Mouse (Mus musculus): Measurements from ENCODE around the gene Cir1.
A peak's percentile ranks its signal among the peaks of the same experiment; 100 is the strongest.

Gene Cir1

DNA sequence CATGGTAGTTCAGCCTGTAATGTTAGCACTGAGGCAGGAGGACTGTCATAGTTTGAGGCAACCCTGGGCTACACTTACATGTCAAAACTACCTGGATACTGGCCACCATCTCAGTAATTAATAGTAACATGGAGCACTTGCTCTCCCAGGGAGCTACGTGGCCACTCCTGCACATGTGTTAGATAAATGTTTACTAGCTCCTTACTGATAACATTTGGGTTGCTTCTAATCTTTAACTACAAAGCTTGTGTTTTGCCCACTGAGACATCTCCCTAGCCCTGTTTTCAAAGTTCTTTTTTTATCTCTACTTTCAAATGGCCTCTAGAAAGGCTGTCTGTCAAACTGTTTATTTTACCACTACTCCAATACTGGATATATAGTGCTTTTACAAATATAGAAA lies 10.5 kb downstream of the Cir1 start:
- no peak for DNase-seq (ENCODE audit: low spot score)

DNA sequence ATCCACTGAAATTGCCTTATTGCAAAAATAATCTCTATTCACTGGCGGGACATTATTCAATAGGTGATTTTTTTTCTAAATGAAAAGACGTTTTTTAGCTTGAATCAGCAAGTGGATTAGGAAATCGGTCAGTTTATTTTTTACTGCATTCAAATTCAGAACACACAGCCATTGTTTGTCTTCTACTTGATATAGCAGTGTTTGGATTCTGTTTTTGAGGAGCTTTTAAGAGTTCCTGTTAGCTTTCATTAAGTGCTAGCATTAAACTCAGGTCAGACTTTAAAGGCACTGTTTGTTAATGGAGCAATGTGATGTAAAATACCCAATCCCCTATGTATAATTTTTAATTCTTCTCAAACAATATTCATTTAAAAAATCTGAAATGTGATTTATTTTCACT lies 13.7 kb downstream of the Cir1 start:
- no peak for DNase-seq (ENCODE audit: low spot score)

DNA sequence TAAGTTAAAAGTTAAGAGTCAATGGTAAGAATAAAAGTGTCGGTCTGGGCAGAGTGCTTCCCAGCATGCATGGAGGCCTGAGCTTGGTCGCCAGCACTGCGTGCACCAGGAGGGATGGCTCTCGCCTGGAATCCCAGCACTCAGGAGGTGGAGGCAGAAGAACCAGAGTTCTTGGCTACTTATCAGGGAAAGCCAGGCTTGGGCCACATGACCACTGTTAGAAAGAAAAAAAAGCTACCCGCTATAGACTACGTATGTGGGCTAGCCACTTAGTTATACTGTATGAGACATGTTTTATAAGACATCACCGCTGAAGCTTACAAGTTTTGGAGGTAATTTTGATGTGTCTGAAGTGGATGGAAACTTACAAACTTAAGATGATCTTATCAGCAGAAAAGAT lies 14.3 kb downstream of the Cir1 start:
- no peak for DNase-seq (ENCODE audit: low spot score)

DNA sequence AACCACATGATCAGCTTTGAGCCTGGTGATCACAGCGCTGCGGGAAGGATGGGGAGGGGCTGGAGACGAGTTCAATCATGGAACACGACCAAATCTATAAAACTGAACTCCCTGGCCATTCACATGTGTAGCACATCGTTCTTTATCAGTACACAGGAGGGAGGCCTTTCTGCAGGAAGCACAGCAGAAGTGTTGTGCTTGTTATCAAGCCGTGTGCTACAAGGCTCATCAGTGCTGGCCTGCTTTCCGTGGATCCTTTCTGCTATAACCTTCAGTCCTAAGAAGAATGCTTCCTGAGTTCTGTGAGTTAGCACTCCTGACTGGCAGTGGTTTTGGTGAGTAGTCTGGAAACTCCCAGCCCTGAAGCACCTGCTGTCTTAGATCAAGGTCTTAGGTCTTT lies 17.5 kb downstream of the Cir1 start:
- no peak for DNase-seq (ENCODE audit: low spot score)

DNA sequence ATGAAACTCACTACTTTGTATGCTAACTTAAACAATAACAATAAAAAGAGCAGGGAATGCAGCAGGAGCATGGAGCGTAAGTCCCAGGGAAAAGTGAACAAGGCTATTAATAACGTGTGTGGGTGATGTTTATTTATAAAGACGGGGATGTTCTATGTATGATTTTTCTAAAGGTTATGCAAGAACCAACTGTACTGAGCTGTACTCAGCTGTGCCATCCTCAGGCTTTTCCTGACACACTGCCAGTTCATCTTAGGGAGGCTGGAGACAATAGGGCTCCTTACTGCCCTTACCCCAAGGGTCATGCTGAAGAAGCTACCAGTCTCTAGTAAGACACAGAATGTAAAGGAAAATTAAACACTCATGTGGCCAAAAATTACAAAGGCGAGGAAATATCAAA lies 21.4 kb downstream of the Cir1 start:
- no peak for DNase-seq (ENCODE audit: low spot score)

DNA sequence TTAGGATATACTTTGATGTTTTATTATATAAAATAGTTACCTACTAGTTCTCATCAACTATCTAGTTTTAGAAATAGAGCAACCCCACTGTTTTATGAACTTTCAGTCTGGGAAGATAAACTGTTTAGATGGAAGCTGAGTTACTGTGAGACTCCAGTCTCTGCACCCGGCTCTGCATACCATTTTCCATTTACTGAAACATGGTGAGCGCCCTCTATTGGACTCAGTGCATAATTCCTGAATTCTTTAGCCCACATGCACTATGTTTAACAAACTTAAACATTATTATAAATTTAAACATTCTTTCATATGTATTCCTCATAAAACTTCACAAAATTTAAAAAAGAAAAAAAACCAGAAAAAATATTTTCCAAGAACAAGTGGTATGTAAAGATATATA lies 26.9 kb downstream of the Cir1 start:
- DNase-seq (ENCODE audit: low spot score): no peak

DNA sequence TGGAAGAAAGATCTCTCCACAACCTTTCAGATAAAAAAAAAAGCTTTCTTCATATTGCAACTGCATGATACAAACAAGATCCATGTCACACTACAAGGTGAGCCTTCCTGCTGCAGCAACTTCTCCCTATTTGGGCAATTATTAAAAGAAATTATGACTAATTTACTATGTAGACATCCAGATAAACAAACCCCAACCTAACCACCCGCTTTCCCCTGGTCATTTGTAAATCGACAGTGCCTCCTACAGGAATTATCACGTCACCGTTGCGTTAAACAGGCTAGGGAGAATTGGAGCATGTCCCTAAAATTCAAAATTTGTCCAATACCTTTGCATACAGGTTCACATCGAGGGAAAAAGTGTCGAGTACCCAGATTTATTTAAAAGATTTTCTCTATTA lies 30.8 kb downstream of the Cir1 start:
- DNase-seq (ENCODE audit: low spot score): no peak

DNA sequence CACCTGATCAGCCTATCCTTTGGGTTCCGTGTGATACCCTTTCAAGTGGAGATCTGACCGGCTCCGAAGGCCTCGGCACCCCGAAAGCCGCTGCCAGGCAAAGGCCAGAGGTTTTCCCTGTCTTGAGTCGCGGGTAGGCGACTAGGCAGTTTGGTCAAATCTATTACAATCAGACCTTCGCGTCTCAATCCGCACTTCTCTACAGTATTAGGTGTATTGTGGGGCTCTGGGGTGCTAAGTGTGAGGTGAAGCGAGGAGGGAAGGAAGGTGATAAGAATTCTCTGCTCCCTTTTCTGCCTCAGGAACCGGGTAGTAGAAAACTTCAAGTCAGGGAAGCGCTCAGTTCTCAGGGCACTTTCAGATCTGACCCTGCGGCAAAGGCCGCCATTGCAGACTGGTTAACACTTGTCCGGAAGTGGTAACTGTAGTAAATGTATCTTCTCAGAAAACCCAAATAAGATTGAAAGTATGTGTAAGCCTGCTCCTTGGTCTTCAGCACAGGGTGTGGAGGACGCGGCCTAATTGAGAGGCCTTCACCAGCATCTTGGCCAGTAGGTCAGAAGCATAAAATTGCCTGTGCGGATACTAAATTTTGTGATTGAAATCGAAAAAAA lies 31.3 kb downstream of the Cir1 start:
- no peak for DNase-seq (ENCODE audit: low spot score)

DNA sequence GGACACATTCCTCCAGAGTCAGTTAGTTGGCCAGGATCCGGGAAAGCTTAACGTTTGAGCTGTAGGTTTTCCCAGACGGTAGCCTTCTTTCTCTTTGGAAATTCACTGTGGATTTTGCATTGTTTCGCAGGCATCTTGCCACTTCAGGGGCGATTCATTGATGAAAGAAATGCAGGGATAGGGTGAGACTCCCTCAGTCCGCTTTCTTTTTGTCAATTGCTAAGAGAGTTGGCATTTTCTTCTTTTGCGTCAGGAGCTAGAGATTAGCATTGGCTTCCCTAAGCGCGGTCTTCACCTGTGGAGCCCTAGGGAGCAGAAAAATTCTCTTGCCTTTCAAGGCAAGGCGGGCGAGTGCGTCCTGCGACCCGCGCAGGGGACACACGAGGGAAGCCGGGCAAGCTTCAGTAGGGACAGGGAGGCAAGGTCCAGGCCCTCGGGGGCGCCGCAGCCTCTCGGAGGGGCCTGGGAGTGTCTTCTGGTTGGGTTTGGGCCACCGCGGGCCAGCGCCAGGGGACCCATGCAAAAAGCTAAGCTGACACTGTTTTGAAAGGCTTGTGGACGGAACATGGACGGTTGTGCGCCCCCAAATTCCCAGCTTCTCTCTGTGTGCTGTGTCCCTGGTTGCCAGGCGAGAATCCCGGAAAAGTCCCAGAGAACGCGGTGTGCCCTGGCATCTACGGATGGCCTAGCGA lies 32.0 kb downstream of the Cir1 start:
- DNase-seq (ENCODE audit: low spot score): no peak

DNA sequence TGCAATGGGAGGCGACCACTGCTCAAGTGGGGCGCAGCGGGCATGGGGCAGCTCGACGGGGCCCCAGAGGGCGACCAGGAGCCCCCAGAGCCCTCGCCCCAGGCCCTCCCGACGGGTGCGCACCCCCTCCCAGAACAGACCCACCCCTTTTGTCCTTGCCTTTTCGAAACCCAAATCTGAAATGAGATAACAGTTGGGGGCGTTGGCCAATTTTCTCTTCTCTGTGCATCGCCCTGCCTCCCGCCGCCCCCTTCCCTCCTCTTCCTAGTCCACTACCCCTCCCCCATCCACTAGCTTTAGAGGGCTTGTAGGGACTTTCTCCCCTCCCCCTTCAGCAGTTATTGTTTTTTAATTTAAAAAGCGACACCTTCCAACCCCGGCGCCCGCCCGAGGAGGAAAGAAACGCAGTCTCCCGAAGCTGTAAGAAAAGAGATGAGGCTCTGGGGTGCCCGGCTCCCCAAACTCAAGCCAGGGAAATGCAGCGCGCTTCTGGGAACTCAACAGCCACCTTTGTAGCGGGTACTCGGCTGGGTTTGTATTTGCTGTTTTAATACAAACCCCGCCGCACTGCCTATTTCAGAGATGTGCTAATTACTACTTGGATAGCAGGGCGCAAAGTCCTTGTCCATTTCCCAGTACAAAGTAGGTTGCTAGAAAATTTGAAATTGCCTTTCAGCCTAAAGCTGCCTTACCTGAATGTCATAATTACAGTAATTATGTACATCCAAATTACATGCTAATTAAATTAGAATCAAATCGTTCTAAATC lies 33.0 kb downstream of the Cir1 start:
- no peak for DNase-seq (ENCODE audit: low spot score)

DNA sequence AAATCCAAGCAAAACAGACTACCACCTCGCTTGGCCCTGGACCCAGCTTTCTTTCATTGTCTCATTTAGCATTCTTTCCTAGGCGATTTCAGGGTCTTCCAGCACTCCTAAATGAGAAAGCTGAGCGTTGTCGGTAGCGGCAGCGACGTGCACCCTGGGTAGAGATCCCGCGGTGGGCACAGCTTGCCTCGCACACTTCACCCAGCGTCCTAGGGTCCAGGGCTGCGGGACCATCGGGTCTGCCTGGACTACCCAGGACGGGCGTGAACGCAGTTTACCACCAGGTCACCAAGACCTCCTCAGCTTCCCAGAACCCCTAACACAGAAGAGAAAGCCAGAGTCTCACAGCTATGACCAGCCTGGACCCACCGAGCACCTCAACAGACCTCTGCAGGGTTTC lies 33.6 kb downstream of the Cir1 start:
- DNase-seq (ENCODE audit: low spot score): no peak

DNA sequence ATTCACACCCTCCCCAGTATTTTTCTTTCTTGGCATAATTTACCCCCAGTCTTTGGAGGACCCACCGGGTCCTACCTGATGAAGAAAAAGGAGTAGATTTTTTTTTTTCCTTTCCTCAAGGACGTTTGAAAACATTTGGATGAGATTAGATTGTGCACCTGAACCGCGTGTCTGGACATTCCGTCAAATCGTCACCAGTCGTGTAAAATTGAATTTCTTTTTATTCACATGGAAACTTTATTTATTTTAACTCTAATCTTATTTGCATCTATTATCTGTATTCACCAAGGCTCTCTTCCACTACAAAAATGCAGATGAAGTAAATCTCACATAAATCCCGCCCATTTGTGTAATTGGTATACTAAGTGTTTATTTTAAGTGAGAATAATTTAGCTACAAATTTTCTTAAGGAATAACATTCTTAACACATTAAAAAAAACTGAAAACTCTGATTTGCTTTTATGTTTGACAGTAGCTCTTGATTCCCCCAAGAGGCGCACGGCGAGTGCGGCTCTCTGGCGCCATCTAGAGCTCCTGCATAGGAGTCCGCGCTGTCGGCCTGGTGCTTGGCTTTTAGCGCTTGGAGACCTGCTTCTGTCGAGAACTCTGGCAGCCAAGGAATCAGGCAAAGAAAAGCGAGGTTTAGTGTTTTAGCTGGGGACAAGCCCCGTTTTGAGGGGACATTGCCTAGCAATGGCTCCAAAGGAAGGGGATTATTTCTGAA lies 34.2 kb downstream of the Cir1 start:
- peak; percentile 93 for DNase-seq (ENCODE audit: low spot score)

DNA sequence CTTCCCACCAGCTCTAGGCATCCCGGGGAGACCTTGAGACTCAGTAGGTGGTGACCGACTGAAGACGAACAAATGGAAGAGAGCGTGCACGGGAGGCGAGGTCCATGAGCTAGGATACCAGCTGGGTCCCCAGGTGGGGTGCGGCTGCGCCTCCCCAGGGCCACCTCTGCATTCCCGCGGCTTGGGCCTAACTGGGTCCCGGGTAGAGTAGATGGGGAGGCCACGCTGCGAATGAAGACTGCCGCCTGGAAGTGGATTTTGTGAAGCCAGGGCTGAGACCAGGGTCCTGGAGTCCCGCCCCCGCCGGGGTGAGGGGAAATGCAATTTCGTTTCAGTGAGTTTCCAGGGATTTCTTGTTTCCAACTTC lies 34.8 kb downstream of the Cir1 start:
- no peak for DNase-seq (ENCODE audit: low spot score)

DNA sequence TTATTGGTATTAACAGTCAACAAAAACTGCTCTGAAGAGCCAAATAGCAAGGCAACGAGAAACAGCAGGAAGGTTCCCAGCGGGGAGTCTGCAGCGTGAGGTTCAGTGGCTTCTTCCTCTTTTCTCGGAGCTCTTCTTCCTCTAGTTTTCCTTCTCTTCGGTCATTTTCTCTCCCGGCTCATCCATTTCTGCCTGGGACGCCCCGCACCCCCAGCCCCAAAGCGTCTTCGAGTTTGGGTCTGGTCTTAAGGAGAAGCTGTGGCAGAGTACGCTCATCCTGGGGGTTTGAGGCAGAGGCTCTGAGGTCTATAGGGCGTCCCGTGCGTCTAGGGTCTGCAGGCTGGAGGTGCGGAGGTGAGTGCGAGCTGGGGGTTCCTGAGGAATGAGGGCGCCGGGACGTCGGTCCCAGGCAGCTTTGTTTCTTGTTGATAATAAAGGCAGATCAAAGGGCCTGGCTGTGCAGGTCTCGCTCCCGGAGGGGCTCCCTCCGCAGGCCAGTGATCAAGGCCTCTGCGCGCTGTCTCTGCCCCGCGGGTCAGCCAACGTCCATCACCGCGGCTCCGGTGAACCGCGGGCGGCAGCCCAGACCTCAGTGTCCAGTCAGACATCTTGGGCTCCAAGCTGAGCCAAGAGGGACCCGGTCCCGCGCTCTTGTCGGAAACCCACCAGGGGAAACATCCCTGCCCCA lies 35.3 kb downstream of the Cir1 start:
- DNase-seq (ENCODE audit: low spot score): no peak

DNA sequence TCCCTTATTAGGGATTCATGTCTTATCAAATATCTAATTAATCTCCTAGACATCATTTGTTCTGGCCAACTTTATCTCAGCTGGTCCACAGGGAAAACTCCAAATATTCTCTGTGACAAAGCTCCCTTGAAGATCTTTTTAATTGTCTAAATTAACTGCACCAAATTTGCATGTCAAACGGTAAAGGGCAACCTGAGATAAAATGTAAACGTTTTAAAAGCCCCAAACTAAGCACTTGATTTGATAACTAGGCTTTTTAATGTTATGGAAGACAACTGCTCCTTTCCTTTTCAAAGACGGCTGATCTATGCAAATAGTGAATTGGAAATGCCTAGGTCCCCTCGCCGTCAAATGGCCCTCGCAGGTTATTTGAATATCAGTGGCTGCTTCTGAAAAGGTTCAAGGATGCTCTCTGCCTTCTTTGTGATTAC lies 36.3 kb downstream of the Cir1 start:
- no peak for DNase-seq (ENCODE audit: low spot score)

DNA sequence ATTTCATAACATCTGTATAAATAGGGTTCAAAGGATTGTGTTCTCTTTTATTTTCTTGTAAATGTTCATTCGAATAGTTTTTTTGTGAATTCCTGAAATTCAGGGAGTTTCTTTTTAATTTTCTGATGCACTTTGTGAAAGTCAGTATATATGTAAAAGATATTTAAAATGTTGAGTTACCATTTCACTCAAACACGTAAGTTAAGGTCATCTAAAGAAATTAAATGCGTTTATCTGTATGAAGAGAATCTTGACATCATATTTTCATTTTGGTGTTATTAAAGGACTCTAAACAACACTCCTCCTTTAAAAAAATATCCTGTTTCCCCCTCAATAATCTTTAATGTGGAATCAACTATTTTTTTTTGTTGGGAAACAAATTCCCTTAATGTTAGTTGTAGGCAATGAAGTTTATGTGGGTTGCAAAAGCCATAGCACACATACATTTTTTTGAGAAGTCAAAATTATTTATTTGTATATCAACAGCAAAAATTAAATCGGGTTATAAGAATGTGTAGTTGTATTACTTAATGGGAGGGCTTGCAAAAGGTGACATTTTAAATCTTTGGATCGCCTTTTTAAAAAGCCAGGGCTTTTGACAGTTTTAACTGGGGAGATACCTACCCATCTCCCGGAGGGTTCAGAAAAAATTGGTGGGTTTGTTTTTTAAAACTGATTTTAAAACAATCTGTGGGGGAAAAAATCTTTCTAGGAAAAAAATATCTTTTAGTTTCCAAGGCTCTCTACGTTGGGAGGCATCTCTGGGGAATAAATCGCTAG lies 37.0 kb downstream of the Cir1 start:
- DNase-seq (ENCODE audit: low spot score): no peak

DNA sequence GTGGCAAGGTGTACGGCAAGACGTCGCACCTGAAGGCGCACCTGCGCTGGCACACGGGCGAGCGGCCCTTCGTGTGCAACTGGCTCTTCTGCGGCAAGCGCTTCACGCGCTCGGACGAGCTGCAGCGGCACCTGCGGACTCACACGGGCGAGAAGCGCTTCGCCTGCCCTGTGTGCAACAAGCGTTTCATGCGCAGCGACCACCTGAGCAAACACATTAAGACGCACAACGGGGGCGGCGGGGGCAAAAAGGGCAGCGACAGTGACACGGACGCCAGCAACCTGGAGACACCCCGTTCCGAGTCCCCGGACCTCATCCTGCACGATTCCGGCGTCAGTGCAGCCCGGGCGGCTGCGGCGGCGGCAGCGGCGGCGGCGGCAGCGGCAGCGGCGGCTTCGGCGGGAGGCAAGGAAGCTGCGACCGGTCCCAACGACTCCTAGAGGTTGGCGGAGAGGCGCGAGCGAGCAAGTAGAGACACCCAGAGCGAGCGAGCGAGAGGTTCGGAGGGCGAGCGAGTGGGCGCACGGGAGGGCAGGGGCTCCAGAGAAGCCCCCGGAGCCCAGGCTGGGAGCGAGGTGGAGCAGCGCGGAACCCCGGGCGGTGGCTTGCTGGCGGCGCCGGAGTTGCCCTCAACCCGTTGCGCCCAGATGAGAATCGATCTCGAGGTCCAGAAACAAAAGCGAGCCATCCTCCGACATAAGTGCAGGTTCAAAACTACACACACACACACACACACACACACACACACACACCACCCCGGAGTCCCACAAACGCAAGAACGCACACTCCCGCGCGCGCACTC lies 38.2 kb downstream of the Cir1 start:
- DNase-seq (ENCODE audit: low spot score): peak; percentile 58

DNA sequence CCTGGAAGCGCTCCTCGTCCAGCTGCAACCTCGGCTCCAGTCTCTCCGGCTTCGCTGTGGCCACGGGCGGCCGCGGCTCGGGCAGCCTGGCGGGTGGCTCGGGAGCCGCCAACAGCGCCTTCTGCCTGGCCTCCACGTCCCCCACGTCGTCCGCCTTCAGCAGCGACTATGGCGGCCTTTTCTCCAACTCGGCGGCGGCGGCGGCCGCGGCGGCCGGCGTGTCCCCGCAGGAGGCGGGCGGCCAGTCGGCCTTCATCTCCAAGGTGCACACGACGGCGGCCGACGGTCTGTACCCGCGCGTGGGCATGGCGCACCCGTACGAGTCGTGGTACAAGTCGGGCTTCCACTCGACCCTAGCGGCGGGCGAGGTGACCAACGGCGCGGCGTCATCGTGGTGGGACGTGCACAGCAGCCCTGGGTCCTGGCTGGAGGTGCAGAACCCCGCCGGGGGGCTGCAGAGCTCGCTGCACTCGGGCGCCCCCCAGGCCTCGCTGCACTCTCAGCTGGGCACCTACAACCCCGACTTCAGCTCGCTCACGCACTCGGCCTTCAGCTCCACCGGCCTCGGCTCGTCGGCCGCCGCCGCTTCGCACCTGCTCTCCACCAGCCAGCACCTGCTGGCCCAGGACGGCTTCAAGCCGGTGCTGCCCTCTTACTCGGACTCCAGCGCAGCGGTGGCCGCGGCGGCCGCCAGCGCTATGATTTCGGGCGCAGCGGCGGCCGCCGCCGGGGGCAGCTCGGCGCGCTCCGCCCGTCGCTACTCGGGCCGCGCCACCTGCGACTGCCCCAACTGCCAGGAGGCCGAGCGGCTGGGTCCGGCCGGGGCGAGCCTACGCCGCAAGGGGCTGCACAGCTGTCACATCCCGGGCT lies 39.0 kb downstream of the Cir1 start:
- no peak for DNase-seq (ENCODE audit: low spot score)
